Mouse (Mus musculus) cortical plate, adult 2 months (tissue): Measurements from ENCODE around the gene Ankrd33.

Experiments
- CTCF ChIP-seq: fragments of 200-500 bp; IDR thresholded peaks from 2 replicates; pipeline ENCODE4 v1.5.1; 2011; ENCODE audit warnings: mild to moderate bottlenecking, control low read depth, low read length; ENCODE audit not compliant: insufficient read depth; ENCODE audit errors: extremely low read depth
- POLR2A ChIP-seq: fragments of 200-500 bp; IDR thresholded peaks from 2 replicates; pipeline ENCODE4 v1.6.1; 2011; ENCODE audit warnings: mild to moderate bottlenecking, low read length, control low read depth; ENCODE audit not compliant: insufficient read depth; ENCODE audit errors: extremely low read depth

- no peak for TF ChIP-seq CTCF
- no peak for TF ChIP-seq POLR2A
Measured at GRCm38 (mm10) chr15:101070762-101071161, 44.8 kb upstream of the Ankrd33 start.
